Mouse (Mus musculus): ENCODE measurements around the gene Ric3. TPM values are rescaled to one million over a fixed set of nuclear protein-coding genes. Genes with fewer than 3 reads are reported as not detected.

Ric3 gene
- polyA plus RNA-seq, 1 experiment from 2014 or later, result 0.47 TPM

- no peak for ATAC-seq (ENCODE audit: low read depth)
- WGBS (ENCODE audit: insufficient replicate concordance), result 53% methylated on average over 5 of the region's 5 CpGs
Measured at GRCm38 (mm10) chr7:109072326-109072725, 10.8 kb downstream of the Ric3 start.

DNA sequence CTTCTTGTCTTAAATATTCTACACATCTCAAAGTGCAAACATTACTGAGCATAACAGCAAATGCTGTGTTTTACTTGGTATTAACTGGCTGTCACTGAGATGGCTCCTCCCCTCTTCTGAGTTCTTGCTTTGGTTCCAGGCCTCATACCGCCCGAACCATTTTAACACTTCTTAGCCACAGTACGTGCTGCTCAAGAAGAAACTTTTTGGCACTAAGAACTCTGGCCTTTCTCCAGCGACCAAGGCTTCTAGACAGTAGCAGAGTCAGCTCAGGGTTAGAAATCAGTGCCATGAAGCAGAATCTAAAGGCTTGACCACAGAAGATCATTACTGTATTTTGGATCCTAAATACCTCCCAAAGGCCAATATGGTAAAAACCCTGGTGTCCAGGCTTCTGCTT lies 13.5 kb downstream of the Ric3 start:
- Histone ChIP-seq H3K27me3 (ENCODE audit: control insufficient read depth, insufficient read depth, low read depth, low read length) (no peaks in the 10 kb centered on the region), H3K4me2 (ENCODE audit: low read depth, low read length) (no peak overlapping the region), H3K9me3 (replicated peaks; ENCODE audit: control insufficient read depth, low read length) (no peaks in the 10 kb centered on the region), H3K27ac (ENCODE audit: low read length) (no peak overlapping the region), H3K4me3 (ENCODE audit: low read depth, low read length) (no peak overlapping the region), H3K36me3 (ENCODE audit: control insufficient read depth, insufficient read depth) (no peaks in the 10 kb centered on the region), H3K9ac (ENCODE audit: low read depth, low read length) (no peak overlapping the region), H3K4me1 (ENCODE audit: control insufficient read depth, low read depth, low read length) (no peaks in the 10 kb centered on the region)
- 61% methylated on average over 4 of the region's 4 CpGs for WGBS (ENCODE audit: insufficient replicate concordance)
- no peak for ATAC-seq (ENCODE audit: low read depth)

More at GRCm38 (mm10) chr7:109072326-109072725, 10.8 kb downstream of the Ric3 start:
- H3K27ac ChIP-seq (ENCODE audit: low read length), result no peak overlapping the region
- no peak overlapping the region for H3K4me3 ChIP-seq (ENCODE audit: low read depth, low read length)
- H3K27me3 ChIP-seq (ENCODE audit: control insufficient read depth, insufficient read depth, low read depth, low read length), result no peaks in the 10 kb centered on the region
- H3K36me3 ChIP-seq (ENCODE audit: control insufficient read depth, insufficient read depth), result no peaks in the 10 kb centered on the region
- H3K9ac ChIP-seq (ENCODE audit: low read depth, low read length), result no peak overlapping the region
- no peak overlapping the region for H3K4me2 ChIP-seq (ENCODE audit: low read depth, low read length)
- no peaks in the 10 kb centered on the region for H3K9me3 ChIP-seq (replicated peaks; ENCODE audit: control insufficient read depth, low read length)
- no peaks in the 10 kb centered on the region for H3K4me1 ChIP-seq (ENCODE audit: control insufficient read depth, low read depth, low read length)

DNA sequence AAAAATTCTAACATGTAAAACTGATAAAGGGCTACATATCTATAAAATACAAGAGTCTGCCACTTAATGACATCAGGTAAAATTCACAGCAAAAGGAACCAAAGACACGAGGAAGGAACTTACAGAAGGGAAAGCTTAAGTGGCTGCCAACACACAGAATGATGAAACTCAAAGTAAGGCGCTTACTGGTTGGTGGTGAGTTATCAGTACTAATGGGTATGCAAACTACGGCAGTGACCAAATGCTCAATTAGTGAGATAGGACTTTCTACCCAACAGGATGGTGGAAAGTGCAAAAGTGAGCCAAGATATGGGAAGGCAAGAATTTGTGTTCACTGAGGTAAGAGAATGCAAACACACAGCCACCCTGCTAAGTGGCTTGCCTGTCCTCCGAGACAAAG lies 23.6 kb downstream of the Ric3 start:
- H3K9ac ChIP-seq (ENCODE audit: low read depth, low read length), result no peak overlapping the region
- no peak for ATAC-seq (ENCODE audit: low read depth)
- H3K4me2 ChIP-seq (ENCODE audit: low read depth, low read length), result no peak overlapping the region
- no peaks in the 10 kb centered on the region for H3K4me1 ChIP-seq (ENCODE audit: control insufficient read depth, low read depth, low read length)
- 60% methylated on average over 4 of the region's 4 CpGs for WGBS (ENCODE audit: insufficient replicate concordance)
- no peak overlapping the region for H3K4me3 ChIP-seq (ENCODE audit: low read depth, low read length)
- H3K27me3 ChIP-seq (ENCODE audit: control insufficient read depth, insufficient read depth, low read depth, low read length), result no peaks in the 10 kb centered on the region
- no peaks in the 10 kb centered on the region for H3K9me3 ChIP-seq (replicated peaks; ENCODE audit: control insufficient read depth, low read length)
- H3K27ac ChIP-seq (ENCODE audit: low read length), result no peak overlapping the region
- no peaks in the 10 kb centered on the region for H3K36me3 ChIP-seq (ENCODE audit: control insufficient read depth, insufficient read depth)

DNA sequence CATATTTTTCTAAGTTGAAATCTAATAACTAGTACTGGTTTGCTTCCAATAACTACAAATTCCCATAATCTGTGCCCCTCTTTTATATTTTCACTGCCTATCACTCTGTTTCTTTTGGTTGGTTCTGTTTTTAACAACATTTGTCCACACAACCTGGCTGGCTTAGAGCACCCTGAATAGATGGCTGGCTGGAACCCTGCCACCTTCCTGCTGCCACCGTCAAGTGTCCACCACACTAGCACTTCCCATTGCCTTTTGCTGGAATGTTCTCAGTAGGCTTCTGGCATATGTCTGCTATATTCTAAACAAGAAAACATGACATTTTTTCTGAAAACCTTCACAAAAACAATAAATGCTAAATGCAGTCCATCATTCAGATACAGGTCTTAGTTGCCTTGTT lies 32.3 kb downstream of the Ric3 start:
- Histone ChIP-seq H3K36me3 (ENCODE audit: control insufficient read depth, insufficient read depth) (no peaks in the 10 kb centered on the region), H3K4me2 (ENCODE audit: low read depth, low read length) (no peak overlapping the region), H3K9ac (ENCODE audit: low read depth, low read length) (no peak overlapping the region), H3K9me3 (replicated peaks; ENCODE audit: control insufficient read depth, low read length) (no peaks in the 10 kb centered on the region), H3K27ac (ENCODE audit: low read length) (no peak overlapping the region), H3K4me3 (ENCODE audit: low read depth, low read length) (no peak overlapping the region), H3K27me3 (ENCODE audit: control insufficient read depth, insufficient read depth, low read depth, low read length) (no peaks in the 10 kb centered on the region), H3K4me1 (ENCODE audit: control insufficient read depth, low read depth, low read length) (no peaks in the 10 kb centered on the region)
- ATAC-seq (ENCODE audit: low read depth), result no peak
- 65% methylated on average over 1 of the region's 1 CpGs for WGBS (ENCODE audit: insufficient replicate concordance)

- no peak for ATAC-seq (ENCODE audit: low read depth)
- H3K27me3 ChIP-seq (ENCODE audit: control insufficient read depth, insufficient read depth, low read depth, low read length), result no peaks in the 10 kb centered on the region
- H3K36me3 ChIP-seq (ENCODE audit: control insufficient read depth, insufficient read depth), result no peaks in the 10 kb centered on the region
- WGBS (ENCODE audit: insufficient replicate concordance), result 82% methylated on average over 2 of the region's 2 CpGs
- H3K9me3 ChIP-seq (replicated peaks; ENCODE audit: control insufficient read depth, low read length), result no peaks in the 10 kb centered on the region
- H3K4me2 ChIP-seq (ENCODE audit: low read depth, low read length), result no peak overlapping the region
- no peaks in the 10 kb centered on the region for H3K4me1 ChIP-seq (ENCODE audit: control insufficient read depth, low read depth, low read length)
- H3K27ac ChIP-seq (ENCODE audit: low read length), result no peak overlapping the region
- no peak overlapping the region for H3K9ac ChIP-seq (ENCODE audit: low read depth, low read length)
- H3K4me3 ChIP-seq (ENCODE audit: low read depth, low read length), result no peak overlapping the region
Measured at GRCm38 (mm10) chr7:109045876-109046275, 37.3 kb downstream of the Ric3 start.

DNA sequence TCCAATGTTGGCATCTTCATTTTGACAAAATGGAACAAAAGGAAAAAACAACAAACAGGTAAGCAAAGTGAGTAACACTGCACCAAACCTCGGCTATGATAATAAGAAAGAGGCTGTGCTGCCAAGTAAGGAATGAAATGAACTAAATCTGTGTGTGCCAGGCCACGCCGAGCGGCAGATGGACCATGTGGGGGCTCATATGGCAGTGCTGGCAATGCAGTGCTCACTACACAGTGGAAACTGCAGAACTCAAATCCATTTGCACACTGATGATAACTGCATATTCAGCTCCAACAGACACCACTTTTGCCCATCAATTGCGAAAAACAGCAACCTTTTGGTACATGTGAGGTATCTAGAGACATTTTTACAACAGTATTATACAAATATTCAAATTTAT lies 43.7 kb downstream of the Ric3 start:
- H3K27ac ChIP-seq (ENCODE audit: low read length), result no peak overlapping the region
- H3K4me3 ChIP-seq (ENCODE audit: low read depth, low read length), result no peak overlapping the region
- no peak overlapping the region for H3K4me2 ChIP-seq (ENCODE audit: low read depth, low read length)
- ATAC-seq (ENCODE audit: low read depth), result no peak
- no peak overlapping the region for H3K9ac ChIP-seq (ENCODE audit: low read depth, low read length)
- H3K27me3 ChIP-seq (ENCODE audit: control insufficient read depth, insufficient read depth, low read depth, low read length), result no peaks in the 10 kb centered on the region
- H3K36me3 ChIP-seq (ENCODE audit: control insufficient read depth, insufficient read depth), result no peaks in the 10 kb centered on the region
- no peaks in the 10 kb centered on the region for H3K4me1 ChIP-seq (ENCODE audit: control insufficient read depth, low read depth, low read length)
- WGBS (ENCODE audit: insufficient replicate concordance), result 70% methylated on average over 5 of the region's 5 CpGs
- H3K9me3 ChIP-seq (replicated peaks; ENCODE audit: control insufficient read depth, low read length), result no peaks in the 10 kb centered on the region

DNA sequence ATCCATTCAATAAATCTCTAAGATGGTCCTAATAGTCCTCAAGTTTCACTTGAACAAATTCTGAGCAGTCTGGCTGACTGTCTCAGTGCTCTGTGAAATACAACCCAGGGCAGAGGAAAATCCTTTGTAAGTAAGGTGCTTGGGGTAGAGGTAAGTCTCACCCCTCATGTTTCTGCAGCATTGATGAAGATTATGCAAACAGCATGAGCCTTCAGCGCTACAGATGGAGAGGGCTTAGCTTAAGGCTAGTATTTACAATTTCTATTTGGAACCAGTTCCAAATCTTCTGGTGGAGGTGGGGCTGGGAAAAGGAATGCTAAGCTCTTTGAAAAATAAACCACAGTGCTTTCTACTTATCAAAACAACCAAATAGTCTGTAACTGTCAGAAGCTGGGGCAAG lies 44.1 kb downstream of the Ric3 start:
- H3K27ac ChIP-seq (ENCODE audit: low read length), result no peak overlapping the region
- no peak overlapping the region for H3K4me2 ChIP-seq (ENCODE audit: low read depth, low read length)
- H3K27me3 ChIP-seq (ENCODE audit: control insufficient read depth, insufficient read depth, low read depth, low read length), result no peaks in the 10 kb centered on the region
- H3K9ac ChIP-seq (ENCODE audit: low read depth, low read length), result no peak overlapping the region
- 46% methylated on average over 1 of the region's 1 CpGs for WGBS (ENCODE audit: insufficient replicate concordance)
- H3K4me3 ChIP-seq (ENCODE audit: low read depth, low read length), result no peak overlapping the region
- H3K9me3 ChIP-seq (replicated peaks; ENCODE audit: control insufficient read depth, low read length), result no peaks in the 10 kb centered on the region
- H3K36me3 ChIP-seq (ENCODE audit: control insufficient read depth, insufficient read depth), result no peaks in the 10 kb centered on the region
- no peaks in the 10 kb centered on the region for H3K4me1 ChIP-seq (ENCODE audit: control insufficient read depth, low read depth, low read length)
- no peak for ATAC-seq (ENCODE audit: low read depth)

- Histone ChIP-seq H3K4me3 (ENCODE audit: low read depth, low read length) (no peak overlapping the region), H3K36me3 (ENCODE audit: control insufficient read depth, insufficient read depth) (no peaks in the 10 kb centered on the region), H3K9ac (ENCODE audit: low read depth, low read length) (no peak overlapping the region), H3K4me1 (ENCODE audit: control insufficient read depth, low read depth, low read length) (no peaks in the 10 kb centered on the region), H3K27me3 (ENCODE audit: control insufficient read depth, insufficient read depth, low read depth, low read length) (no peaks in the 10 kb centered on the region), H3K4me2 (ENCODE audit: low read depth, low read length) (no peak overlapping the region), H3K27ac (ENCODE audit: low read length) (no peak overlapping the region), H3K9me3 (replicated peaks; ENCODE audit: control insufficient read depth, low read length) (no peaks in the 10 kb centered on the region)
- 60% methylated on average over 8 of the region's 8 CpGs for WGBS (ENCODE audit: insufficient replicate concordance)
- no peak for ATAC-seq (ENCODE audit: low read depth)
Measured at GRCm38 (mm10) chr7:109038121-109038735, 44.9 kb downstream of the Ric3 start.

- ATAC-seq (ENCODE audit: low read depth), result no peak
- H3K36me3 ChIP-seq (ENCODE audit: control insufficient read depth, insufficient read depth), result no peaks in the 10 kb centered on the region
- no peak overlapping the region for H3K4me3 ChIP-seq (ENCODE audit: low read depth, low read length)
- no peak overlapping the region for H3K27ac ChIP-seq (ENCODE audit: low read length)
- H3K9me3 ChIP-seq (replicated peaks; ENCODE audit: control insufficient read depth, low read length), result no peaks in the 10 kb centered on the region
- no peak overlapping the region for H3K4me2 ChIP-seq (ENCODE audit: low read depth, low read length)
- no peak overlapping the region for H3K9ac ChIP-seq (ENCODE audit: low read depth, low read length)
- H3K4me1 ChIP-seq (ENCODE audit: control insufficient read depth, low read depth, low read length), result no peaks in the 10 kb centered on the region
- H3K27me3 ChIP-seq (ENCODE audit: control insufficient read depth, insufficient read depth, low read depth, low read length), result no peaks in the 10 kb centered on the region
- WGBS (ENCODE audit: insufficient replicate concordance), result 45% methylated on average over 2 of the region's 2 CpGs
Measured at GRCm38 (mm10) chr7:109032054-109032453, 51.1 kb downstream of the Ric3 start.
